Mouse (Mus musculus) heart, adult 11 months (tissue): ENCODE results near the gene Csmd2.

Experiments used
- DNase-seq: peaks from one replicate; pipeline ENCODE4 v3.0.0; 2022

Gene Csmd2

GRCm38 (mm10) chr4:128141161-128142101, 153.8 kb downstream of the Csmd2 start:
- DNase-seq = no peak

DNA sequence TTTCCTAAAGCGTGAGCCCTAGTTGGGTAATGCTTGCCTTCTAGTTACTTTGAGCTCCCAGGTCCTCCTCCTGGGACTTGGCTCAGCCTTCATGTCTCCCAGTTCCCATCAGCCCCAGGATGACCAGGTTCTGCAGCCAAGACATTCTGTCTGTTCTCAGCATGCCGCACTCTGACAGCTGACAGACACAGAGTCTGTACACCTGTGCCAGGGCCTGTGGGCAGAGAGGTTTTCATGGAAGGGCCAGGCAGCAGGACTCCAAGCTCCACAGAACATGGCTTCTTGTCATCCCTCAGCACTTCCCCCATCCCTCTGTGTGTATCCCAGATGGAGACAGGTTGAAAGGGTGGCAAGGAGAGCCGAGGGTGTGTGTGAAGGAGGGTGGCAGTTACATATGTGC, 154.6 kb downstream of the Csmd2 start:
- no peak for DNase-seq

DNA sequence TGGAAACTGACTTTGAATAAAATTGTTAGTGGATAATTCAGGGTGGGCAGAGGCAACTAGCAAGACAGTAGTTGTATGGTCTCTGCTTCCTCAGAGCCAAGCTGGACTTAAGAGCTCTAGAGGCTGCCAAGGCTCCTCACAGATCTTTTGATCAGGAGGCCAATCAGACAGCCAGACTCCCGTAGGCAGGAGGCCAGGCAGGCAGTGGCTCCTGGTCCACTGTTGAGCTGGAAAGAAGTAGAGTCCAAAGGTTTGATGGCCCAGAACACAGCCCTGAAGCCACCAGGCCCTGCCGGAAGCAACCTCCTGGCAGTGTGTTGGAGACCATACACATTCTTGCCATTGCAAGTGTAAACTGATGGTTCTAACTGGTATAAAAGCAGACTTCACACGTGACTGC, 155.5 kb downstream of the Csmd2 start:
- DNase-seq = no peak

- no peak for DNase-seq
Observed at GRCm38 (mm10) chr4:128149524-128149923, 161.9 kb downstream of the Csmd2 start.

DNA sequence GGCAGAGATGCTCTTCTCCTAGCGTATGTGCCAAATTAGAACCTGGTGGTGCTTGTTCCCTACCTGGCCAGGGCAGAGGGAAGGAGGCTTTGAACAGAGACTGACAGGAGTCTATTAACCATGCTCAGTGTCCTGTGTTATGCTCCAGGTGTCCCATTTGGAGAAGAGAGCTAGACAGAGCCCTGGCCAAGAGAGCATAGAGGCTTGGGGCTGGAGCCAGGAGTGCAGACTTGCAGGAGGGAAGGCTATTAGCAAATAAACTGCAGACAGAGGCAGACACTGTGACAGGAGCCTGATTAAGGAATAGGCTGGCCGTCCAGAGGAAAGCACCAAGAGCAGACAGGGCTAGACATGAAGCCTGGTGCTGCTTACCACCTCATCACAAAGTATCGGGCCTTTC, 164.4 kb downstream of the Csmd2 start:
- DNase-seq = no peak

- no peak for DNase-seq
Observed at GRCm38 (mm10) chr4:128153144-128153543, 165.5 kb downstream of the Csmd2 start.

- DNase-seq = no peak
Observed at GRCm38 (mm10) chr4:128155226-128155625, 167.6 kb downstream of the Csmd2 start.

DNA sequence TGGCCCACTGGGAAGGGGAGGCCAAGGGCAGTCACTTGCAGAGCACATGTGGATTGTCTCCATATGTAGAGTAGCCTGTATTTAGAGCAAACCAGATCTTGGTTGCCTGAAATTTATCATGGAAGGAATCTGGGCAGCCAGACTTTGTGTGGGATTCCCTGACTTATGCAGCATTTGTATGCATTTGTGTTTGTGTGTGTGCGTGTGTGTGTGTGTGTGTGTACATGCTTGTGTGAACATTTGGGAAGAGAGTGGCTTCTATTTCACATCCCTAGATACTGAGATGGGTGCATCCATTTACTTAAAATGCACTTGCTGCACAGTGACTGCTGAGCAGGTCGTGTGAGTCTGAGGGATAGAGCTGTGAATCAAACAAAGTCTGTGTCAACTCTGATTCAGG, 173.0 kb downstream of the Csmd2 start:
- DNase-seq = no peak

DNA sequence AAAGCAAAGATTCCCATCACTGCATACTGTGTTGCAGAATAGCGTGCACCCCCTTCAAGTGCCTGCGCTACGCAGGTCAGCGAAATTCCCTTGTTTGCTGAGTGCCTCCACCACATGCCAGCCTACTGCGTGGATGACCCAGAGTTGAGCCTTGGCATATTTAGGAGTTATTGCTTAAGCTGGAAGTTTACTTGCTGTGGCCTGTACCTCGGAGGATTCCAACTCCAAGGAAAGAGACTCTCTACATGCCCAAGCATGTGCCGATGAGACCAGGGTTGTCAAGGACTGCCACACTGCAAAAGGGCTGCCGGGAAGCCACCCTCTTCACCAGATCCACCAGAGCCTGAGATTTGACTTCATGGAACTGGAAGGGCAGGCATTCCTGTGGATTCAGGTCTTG, 182.5 kb downstream of the Csmd2 start:
- no peak for DNase-seq

DNA sequence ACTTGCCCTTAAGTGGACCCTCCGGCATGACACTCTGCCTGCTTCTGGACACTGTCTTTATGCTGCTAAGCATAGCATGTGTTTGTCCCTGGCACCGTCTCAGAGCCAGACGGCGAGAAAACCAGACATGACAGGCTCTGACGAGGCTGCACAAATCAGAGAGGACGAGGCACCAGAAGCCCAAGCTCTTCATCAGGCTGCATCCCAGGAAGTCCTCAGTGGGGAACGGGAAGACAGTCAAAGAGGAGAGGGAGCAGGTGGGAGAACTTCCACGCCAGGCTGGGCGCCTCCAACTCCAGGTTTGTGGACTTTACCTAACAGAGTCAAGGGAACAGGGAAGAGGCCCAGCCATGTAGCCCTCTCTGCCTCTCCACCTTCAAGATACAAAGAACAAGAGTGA, 183.6 kb downstream of the Csmd2 start:
- DNase-seq = no peak

DNA sequence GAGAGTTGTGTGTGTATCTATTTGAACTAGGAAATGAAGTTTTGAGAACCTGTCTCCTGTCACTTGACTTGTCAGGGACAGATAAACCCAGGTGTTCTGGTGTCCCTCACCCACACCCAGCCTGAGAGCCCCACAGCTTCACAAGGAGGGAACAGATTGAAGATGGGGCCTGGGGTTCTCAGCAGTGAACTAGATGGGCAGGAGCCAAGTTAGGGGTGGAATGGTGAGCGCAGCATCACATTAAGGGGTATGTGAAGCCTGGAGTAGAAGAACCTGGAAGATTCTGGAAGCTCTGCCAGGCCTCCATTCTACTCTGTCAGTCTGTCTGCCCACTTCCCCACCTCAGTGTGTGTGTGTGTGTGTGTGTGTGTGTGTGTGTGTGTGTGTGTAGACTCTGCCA, 184.0 kb downstream of the Csmd2 start:
- DNase-seq = no peak

- DNase-seq = no peak
Observed at GRCm38 (mm10) chr4:128178974-128179373, 191.3 kb downstream of the Csmd2 start.

- DNase-seq = no peak
Observed at GRCm38 (mm10) chr4:128179581-128179980, 191.9 kb downstream of the Csmd2 start.

GRCm38 (mm10) chr4:128184747-128185146, 197.1 kb downstream of the Csmd2 start:
- no peak for DNase-seq

DNA sequence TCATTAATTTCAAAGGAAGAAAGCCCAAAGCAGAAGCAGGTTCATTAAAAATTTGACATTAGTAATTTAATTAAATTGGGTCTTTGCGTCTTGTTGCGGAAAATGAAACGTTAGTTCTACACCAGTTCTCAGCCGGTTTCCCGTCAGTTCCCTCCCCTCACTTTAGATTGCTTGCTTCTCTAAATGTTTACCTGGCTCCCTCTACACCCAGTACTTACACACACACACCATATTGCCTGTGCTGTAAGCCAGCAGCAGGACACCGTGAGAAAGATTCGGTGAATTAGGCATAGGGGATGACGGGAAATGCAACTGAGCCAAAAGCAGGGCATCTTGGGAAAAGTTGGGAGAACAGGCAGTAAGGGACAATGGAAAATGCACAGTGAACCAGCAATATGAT, 206.8 kb downstream of the Csmd2 start:
- no peak for DNase-seq

DNA sequence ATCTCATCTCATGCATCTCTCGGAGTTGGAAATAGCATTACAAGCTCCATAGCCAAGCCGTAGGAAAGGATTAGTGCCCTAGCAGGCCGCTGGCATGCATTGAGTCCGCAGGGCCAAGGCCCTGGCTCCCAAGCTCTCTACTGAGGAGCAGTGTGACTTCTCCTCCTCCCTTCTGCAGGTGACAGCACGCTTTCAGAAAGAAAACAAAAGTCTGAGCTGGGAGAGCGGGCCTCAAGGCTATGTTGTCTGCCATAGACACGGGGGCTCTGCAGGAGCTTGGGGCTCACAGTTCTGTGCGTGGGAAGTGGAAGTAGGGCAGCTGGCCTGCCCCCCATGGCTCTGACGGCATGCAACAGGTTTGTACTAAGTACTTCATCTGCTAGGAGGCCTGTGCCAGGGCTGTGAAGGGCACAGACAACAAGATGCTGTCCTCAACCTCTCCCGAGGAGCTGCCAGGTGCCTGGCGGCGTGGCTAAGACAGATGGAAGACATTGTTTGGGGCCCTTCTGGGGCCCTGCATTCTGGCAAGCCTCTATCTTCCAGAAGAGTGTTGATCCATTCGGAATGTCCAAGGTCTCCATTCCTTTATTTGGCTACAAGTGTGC, 230.4 kb downstream of the Csmd2 start:
- DNase-seq = no peak

DNA sequence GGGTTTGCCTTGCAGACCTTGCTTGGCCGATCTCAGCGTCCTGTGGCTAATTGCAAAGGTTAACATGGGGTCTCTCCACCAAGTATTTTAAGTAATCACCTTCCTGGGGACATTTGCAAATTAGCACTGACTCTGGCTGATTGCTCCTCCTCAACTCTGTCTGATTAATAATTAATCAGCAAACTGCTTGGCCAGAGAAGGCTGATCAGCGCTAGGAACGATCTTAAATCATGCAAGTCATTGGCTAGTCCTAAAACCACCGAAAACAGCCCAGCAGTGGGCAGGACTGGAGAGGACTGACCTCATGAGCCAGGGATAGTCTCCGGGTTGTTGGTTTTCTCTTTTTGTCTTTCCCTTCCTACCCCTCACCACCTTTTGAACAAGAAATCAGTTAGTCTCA, 236.8 kb downstream of the Csmd2 start:
- DNase-seq = no peak

- no peak for DNase-seq
Observed at GRCm38 (mm10) chr4:128227377-128228316, 240.0 kb downstream of the Csmd2 start.

- no peak for DNase-seq
Observed at GRCm38 (mm10) chr4:128233458-128233857, 245.8 kb downstream of the Csmd2 start.

DNA sequence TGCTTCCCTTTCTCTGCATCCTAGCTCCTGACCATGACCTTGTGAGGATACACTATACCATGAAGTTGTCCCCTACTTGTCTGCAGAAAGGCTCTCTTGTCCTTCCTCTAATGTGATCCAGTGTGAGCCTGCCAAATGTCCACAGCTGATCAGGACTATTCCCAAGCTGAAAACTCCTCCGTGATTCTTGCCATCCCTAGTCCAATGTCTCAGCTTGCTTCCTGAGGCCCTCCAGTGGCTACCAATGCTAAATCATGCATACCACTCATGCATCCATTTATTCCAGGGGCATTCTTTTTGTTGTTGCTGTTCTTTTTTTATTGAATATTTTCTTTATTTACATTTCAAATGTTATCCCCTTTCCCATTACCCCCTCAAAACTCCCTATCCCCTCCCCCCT, 251.5 kb downstream of the Csmd2 start:
- no peak for DNase-seq

DNA sequence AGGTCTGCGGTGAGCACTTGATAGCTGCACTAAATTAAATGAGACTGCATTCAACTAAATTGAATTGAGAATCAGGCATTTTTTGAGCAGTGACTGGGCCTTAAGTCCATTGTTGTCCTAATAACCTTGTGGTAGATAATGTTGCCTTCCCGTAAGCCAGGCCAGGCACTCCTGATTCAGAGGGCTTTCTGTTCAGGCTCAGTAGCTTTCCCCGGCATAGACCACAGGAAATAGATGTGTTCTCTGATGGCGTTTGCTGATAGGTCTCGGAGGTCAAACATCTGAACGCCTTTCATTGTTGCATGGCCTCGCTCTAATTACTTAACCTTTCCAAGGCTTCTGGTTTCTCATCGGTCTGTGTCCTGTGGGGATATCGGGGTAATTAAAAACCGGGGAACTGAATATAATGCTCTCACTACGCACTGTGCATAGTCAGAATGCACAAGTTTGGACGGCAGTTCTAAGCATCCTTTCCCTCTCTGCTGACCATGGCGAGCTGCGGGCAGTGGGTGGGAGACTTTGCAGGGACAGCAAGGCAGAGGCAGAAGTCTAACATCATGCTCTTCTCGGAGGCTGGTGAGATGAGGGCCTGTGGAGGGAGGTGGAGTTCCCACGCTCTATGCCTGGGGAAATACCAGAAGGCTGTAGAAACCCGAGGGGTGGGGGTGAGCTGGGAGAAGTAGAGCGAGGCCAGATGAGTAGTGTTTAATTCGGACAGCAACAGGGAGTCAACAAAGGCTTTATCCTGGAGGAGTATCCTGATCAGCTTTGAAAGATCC, 253.6 kb downstream of the Csmd2 start:
- DNase-seq = no peak

GRCm38 (mm10) chr4:128241854-128242356, 254.2 kb downstream of the Csmd2 start:
- DNase-seq = no peak
